Mouse (Mus musculus) intestine, postnatal 0 days (tissue): Measurements from ENCODE around the gene Morn4. TPM values are rescaled to one million over a fixed set of nuclear protein-coding genes. Genes with fewer than 3 reads are reported as not detected.
"Not testable (repeated sequence)": the region's sequence is repeated elsewhere in the genome, so short reads cannot be mapped to it uniquely, and the experiment has no call there.

Experiments
- ATAC-seq: fragments of 200-750 bp; cut with Nextera tagmentation; 2 replicates; pipeline ENCODE4 v1.8.0; 2017; ENCODE audit warnings: mild to moderate bottlenecking, moderate TSS enrichment, moderate library complexity
- H3K27ac ChIP-seq: fragments of 300-500 bp; sonication (generic); 2 replicates; pipeline ENCODE4 v1.5.1; 2014; ENCODE audit warnings: mild to moderate bottlenecking, low read depth, low read length, moderate library complexity
- H3K27me3 ChIP-seq: fragments of 300-500 bp; sonication (generic); replicated peaks from 2 replicates; pipeline ENCODE4 v1.6.1; 2014; ENCODE audit warnings: low read length, mixed read lengths; ENCODE audit not compliant: control insufficient read depth, insufficient read depth
- H3K36me3 ChIP-seq: fragments of 300-500 bp; sonication (generic); 2 replicates; pipeline ENCODE4 v1.6.1; 2014; ENCODE audit warnings: mild to moderate bottlenecking, moderate library complexity; ENCODE audit not compliant: control insufficient read depth, insufficient read depth
- H3K4me1 ChIP-seq: fragments of 300-500 bp; sonication (generic); replicated peaks from 2 replicates; pipeline ENCODE4 v1.6.1; 2014; ENCODE audit warnings: antibody characterized with exemption, low read length, mixed read lengths; ENCODE audit not compliant: control insufficient read depth, insufficient read depth
- H3K4me2 ChIP-seq: fragments of 300-500 bp; sonication (generic); replicated peaks from 2 replicates; pipeline ENCODE4 v1.6.1; 2014; ENCODE audit warnings: low read depth, mild to moderate bottlenecking, moderate library complexity
- H3K4me3 ChIP-seq: fragments of 300-500 bp; sonication (generic); 2 replicates; pipeline ENCODE4 v1.5.1; 2014; ENCODE audit warnings: low read depth, low read length
- H3K9ac ChIP-seq: fragments of 300-500 bp; sonication (generic); 2 replicates; pipeline ENCODE4 v1.6.1; 2014; ENCODE audit warnings: mild to moderate bottlenecking, low read depth, low read length
- H3K9me3 ChIP-seq: fragments of 300-500 bp; sonication (generic); 2 replicates; pipeline ENCODE4 v1.6.1; 2016; ENCODE audit warnings: mixed run types; ENCODE audit not compliant: control insufficient read depth
- CTCF ChIP-seq: sonication (generic); IDR thresholded peaks from 2 replicates; pipeline ENCODE4 v1.5.1; 2016; ENCODE audit warnings: low read depth, mild to moderate bottlenecking, control low read depth, antibody characterized with exemption, moderate library complexity
- WGBS: fragments of 180-500 bp; shearing (Covaris S2); extraction: QIAGEN DNeasy Blood & Tissue Kit; methylation state at CpG from one replicate; pipeline ENCODE4 v1.1.7; 2014; 5-methylcytosine and 5-hydroxymethylcytosine counted together
- polyA plus RNA-seq: library from polyadenylated mRNA; unstranded; fragments of >200 nt; fragmentation: Nextera tagmentation; extraction: Ambion mirVana; gene quantifications from 2 replicates; pipeline ENCODE4 v1.2.1, GENCODE M21; 2015

The Morn4 gene
- polyA plus RNA-seq, 1 experiment from 2014 or later, result 15.9 TPM

GRCm38 (mm10) chr19:42089748-42090595 lies 3.8 kb upstream of the Morn4 start, which contains the start of gene Pi4k2a:
Gene Pi4k2a (plus strand): TSS chr19:42090470.
- Histone ChIP-seq H3K27me3 (no peaks in the 10 kb centered on the region), H3K27ac (peak within 1 kb of the TSS; percentile 97), H3K4me1 (peaks cover 8% of the 10 kb centered on the region), H3K36me3 (peaks cover 6% of the 10 kb centered on the region; the same call in 1 of the 2 replicates), H3K4me2 (peak within 1 kb of the TSS; percentile 75), H3K9ac (peak within 1 kb of the TSS; percentile 87), H3K4me3 (peak within 1 kb of the TSS; percentile 82), H3K9me3 (no peaks in the 10 kb centered on the region)
- under 1% methylated on average over 51 of the region's 55 CpGs for WGBS
- no peak for TF ChIP-seq CTCF
- ATAC-seq, result peak; percentile 97

DNA sequence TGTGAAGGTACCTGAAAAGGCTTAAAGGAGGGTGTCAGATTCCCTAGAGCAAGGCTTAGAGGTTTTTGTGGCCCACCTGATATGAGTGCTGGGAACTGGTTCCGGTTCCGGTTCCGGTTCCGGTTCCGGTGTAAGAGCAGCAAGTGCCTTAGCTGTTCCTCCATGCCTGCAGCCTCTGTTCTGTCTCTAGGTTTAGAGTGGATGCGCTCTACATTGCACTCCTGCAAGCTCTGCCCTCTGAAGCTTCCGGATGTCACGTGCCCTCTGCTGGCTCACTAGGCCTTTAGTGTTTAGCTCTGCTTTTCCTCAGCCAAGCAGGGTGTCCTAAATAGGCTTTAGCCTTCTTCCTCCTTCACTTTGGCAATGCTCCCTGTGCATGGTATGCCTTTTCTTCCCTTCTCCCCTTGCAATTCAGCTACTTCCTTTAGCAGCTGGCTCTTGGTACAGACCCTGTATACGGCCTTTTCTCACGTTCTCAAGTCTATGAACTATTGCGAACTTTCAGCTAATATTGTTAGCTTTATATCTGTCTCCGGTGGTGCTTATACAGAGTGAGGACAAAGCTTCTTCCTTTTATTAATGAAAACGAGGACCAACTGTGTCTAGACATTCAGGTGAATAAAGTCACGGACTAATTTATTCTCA lies 3.1 kb upstream of the Morn4 start:
- H3K4me2 ChIP-seq, result peak overlapping the region; percentile 56
- peaks cover 8% of the 10 kb centered on the region for H3K4me1 ChIP-seq
- H3K27me3 ChIP-seq, result no peaks in the 10 kb centered on the region
- peak overlapping the region; percentile 77 for H3K27ac ChIP-seq
- peak; percentile 38 for TF ChIP-seq CTCF
- peaks cover 6% of the 10 kb centered on the region; the same call in 1 of the 2 replicates for H3K36me3 ChIP-seq
- ATAC-seq, result no peak
- 17% methylated on average over 14 of the region's 14 CpGs for WGBS
- no peaks in the 10 kb centered on the region for H3K9me3 ChIP-seq
- H3K9ac ChIP-seq, result no peak overlapping the region
- H3K4me3 ChIP-seq, result peak overlapping the region; percentile 82; the same call in 1 of the 2 replicates

DNA sequence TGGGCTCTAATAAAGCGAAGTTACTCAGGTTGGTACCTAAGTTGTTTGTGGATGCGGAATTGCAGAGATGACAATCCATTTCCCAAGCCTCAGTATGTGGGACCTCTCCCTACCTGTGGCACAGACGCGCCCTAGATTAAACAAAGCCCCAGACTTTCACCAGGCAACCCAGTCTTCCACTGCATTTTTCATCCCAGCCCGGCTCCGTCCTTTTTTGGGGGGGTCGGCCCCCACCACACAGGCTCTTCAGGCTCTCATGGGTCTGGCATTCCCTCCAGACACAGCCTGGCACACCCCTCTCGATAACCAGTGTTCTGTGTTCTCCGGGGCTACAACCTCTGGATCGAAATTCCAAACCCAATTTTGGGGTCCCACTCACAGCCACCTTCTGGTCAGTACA lies 467 bp downstream of the Morn4 start:
- Histone ChIP-seq H3K27me3 (no peaks in the 10 kb centered on the region), H3K4me2 (peak overlapping the region; percentile 71), H3K9me3 (no peaks in the 10 kb centered on the region), H3K4me1 (no peaks in the 10 kb centered on the region; the same call in 1 of the 2 replicates), H3K36me3 (no peaks in the 10 kb centered on the region), H3K27ac (no peak overlapping the region), H3K4me3 (peak overlapping the region; percentile 54), H3K9ac (peak overlapping the region; percentile 0; the same call in 1 of the 2 replicates)
- no peak for TF ChIP-seq CTCF
- ATAC-seq, result no peak
- 8% methylated on average over 10 of the region's 10 CpGs for WGBS

DNA sequence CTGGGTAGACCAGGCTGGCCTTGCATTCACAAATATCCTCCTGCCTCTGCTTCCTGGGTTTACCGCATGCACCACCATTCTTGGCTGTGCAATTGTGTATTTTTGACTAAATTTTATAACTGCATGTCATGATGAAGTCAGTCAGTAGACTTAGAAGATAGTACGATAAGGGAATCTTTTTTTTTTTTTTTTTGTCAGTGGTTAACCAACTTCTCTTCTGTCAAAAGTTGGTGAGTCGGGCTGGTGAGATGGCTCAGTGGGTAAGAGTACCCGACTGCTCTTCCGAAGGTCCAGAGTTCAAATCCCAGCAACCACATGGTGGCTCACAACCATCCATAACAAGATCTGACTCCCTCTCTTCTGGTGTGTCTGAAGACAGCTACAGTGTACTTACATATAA lies 4.5 kb downstream of the Morn4 start:
- H3K9me3 ChIP-seq, H3K9ac ChIP-seq, H3K4me3 ChIP-seq, H3K4me2 ChIP-seq, H3K36me3 ChIP-seq, H3K4me1 ChIP-seq, H3K27ac ChIP-seq, H3K27me3 ChIP-seq, ATAC-seq: not testable (repeated sequence)
- WGBS, result 92% methylated on average over 5 of the region's 5 CpGs

DNA sequence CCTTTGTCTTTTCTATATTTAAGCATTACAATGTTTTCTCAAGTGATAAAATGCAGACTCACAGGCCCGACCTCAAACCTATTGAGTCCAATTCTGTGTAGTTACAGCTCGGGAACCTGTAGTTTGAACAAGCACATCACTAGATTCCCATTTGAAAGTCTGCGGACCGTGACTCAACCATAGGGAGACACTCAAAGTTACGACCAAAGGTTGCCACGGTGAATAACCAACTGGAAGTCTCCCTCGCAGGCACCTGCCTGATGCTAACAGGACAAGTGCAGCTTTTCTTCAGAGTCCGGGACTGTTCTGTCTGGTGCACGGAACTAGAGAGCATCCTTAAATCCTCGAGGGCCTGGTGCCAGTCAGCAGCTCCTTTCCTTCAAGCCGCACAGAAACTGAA lies 5.7 kb downstream of the Morn4 start:
- Histone ChIP-seq H3K9ac (no peak overlapping the region), H3K4me1 (no peaks in the 10 kb centered on the region; the same call in 1 of the 2 replicates), H3K9me3 (no peaks in the 10 kb centered on the region), H3K36me3 (no peaks in the 10 kb centered on the region), H3K4me2 (no peak overlapping the region), H3K27ac (peak overlapping the region; percentile 51), H3K4me3 (no peak overlapping the region), H3K27me3 (no peaks in the 10 kb centered on the region)
- 79% methylated on average over 11 of the region's 11 CpGs for WGBS
- no peak for ATAC-seq
- no peak for TF ChIP-seq CTCF

- Histone ChIP-seq H3K9me3 (no peaks in the 10 kb centered on the region), H3K4me3 (no peak overlapping the region), H3K9ac (no peak overlapping the region), H3K4me1 (no peaks in the 10 kb centered on the region), H3K27me3 (no peaks in the 10 kb centered on the region), H3K36me3 (no peaks in the 10 kb centered on the region), H3K4me2 (no peak overlapping the region), H3K27ac (peak overlapping the region; percentile 65; the same call in 1 of the 2 replicates)
- TF ChIP-seq CTCF, result peak; percentile 24; the same call in 1 of the 2 replicates
- peak; percentile 88 for ATAC-seq
- WGBS, result 42% methylated on average over 5 of the region's 5 CpGs
Observed at GRCm38 (mm10) chr19:42079950-42080349, 6.2 kb downstream of the Morn4 start.
